Mouse (Mus musculus) small intestine, adult 10 weeks (tissue): Measurements from ENCODE around the gene Med4. TPM values are rescaled to one million over a fixed set of nuclear protein-coding genes. Genes with fewer than 3 reads are reported as not detected.

Experiments used
- polyA plus RNA-seq: library from polyadenylated mRNA; stranded (reverse); fragments of 350-450 nt; fragmentation: Illumina TruSeq; extraction: RNeasy Lipid Tissue Mini Kit (QIAGEN cat#74804); gene quantifications from one replicate; pipeline ENCODE4 v1.2.3, GENCODE M21; 2014; ENCODE audit warnings: low replicate concordance

The Med4 gene
- polyA plus RNA-seq, result 23.6 TPM

GRCm38 (mm10) chr14:73509765-73510423 is at the start of gene Med4:
Med4 (plus strand) TSS chr14:73510025.

DNA sequence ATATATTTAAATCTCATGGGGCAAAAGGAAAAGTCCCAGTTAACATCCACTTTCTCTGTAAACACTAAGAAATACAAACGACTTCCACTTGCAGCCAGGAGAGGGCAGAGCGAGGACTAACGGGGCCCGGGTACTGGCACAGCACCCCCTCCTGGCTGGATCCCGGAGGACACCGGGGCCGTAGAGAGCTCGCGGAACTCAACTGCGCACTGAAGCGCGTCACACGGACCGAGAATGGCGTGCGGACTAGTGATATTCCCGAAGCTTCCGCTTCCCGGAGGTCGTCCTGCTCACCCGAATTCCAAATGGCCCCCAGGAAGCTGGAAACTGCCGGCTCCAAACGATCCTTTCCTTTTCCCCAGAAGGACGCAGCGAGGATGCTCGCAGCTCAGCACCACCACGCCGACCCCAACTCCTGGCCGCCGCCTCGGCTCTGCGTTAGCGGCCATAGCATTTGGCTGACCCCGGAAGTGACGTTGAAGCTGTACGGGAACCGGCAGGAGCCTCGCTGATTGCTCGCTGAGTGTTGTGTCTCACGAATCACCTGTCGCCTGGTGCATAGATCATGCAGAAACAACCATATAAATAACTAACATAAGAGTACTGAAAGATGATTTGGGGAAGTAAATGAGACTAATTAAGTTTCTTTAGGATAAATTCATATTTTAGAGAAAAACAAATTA is 15.1 kb downstream of the Med4 start, which contains the start of gene Sucla2:
Gene Sucla2, plus strand, starts transcription at position 554 of the 683 bp plus-strand sequence.

GRCm38 (mm10) chr14:73548051-73548450 is 38.2 kb downstream of the Med4 start, which contains the start of gene Nudt15:
Nudt15 (minus strand) TSS chr14:73548242.

Other genes starting within 250 kb of the Med4 start
- 167 TPM for gene Rb1, start 184.2 kb upstream of the Med4 start, polyA plus RNA-seq
- 1,462 TPM for gene Itm2b, start 124.7 kb upstream of the Med4 start, polyA plus RNA-seq
- gene Sucla2, start 15.3 kb downstream of the Med4 start, polyA plus RNA-seq, result 772 TPM
- gene Nudt15, start 38.2 kb downstream of the Med4 start, polyA plus RNA-seq, result 3.3 TPM
- gene Gm21750, start 151.2 kb downstream of the Med4 start, polyA plus RNA-seq, result not detected